Mouse (Mus musculus) hindbrain, embryonic 13.5 days (tissue): ENCODE measurements around the gene Cenpa. TPM values are rescaled to one million over a fixed set of nuclear protein-coding genes. Genes with fewer than 3 reads are reported as not detected.

Experiments used
- ATAC-seq: fragments of 200-750 bp; cut with Nextera tagmentation; 2 replicates; pipeline ENCODE4 v1.8.0; 2017; ENCODE audit warnings: moderate TSS enrichment; ENCODE audit not compliant: low FRiP score
- H3K27ac ChIP-seq: fragments of 300-500 bp; sonication (generic); 2 replicates; pipeline ENCODE4 v1.5.1; 2015; ENCODE audit warnings: inconsistent platforms, mild to moderate bottlenecking, moderate library complexity
- H3K27me3 ChIP-seq: fragments of 300-500 bp; sonication (generic); 2 replicates; pipeline ENCODE4 v1.6.1; 2015; ENCODE audit warnings: mild to moderate bottlenecking, inconsistent platforms
- H3K36me3 ChIP-seq: fragments of 300-500 bp; sonication (generic); 2 replicates; pipeline ENCODE4 v1.6.1; 2015; ENCODE audit warnings: mild to moderate bottlenecking, inconsistent platforms
- H3K4me1 ChIP-seq: fragments of 300-500 bp; sonication (generic); replicated peaks from 2 replicates; pipeline ENCODE4 v1.6.1; 2015; ENCODE audit warnings: inconsistent platforms
- H3K4me2 ChIP-seq: fragments of 300-500 bp; sonication (generic); 2 replicates; pipeline ENCODE4 v1.6.1; 2015; ENCODE audit warnings: inconsistent platforms, mild to moderate bottlenecking, moderate library complexity
- H3K4me3 ChIP-seq: fragments of 300-500 bp; sonication (generic); 2 replicates; pipeline ENCODE4 v1.5.1; 2015; ENCODE audit warnings: mild to moderate bottlenecking, inconsistent platforms
- H3K9ac ChIP-seq: fragments of 300-500 bp; sonication (generic); 2 replicates; pipeline ENCODE4 v1.6.1; 2015; ENCODE audit warnings: mild to moderate bottlenecking, inconsistent platforms
- H3K9me3 ChIP-seq: fragments of 300-500 bp; sonication (generic); 2 replicates; pipeline ENCODE4 v1.6.1; 2016; ENCODE audit warnings: inconsistent platforms
- WGBS: fragments of 180-500 bp; shearing (Covaris S2); methylation state at CpG from one replicate; pipeline ENCODE4 v1.1.7; 2015; 5-methylcytosine and 5-hydroxymethylcytosine counted together
- polyA plus RNA-seq: library from polyadenylated mRNA; unstranded; fragments of >200 nt; fragmentation: Nextera tagmentation; extraction: Ambion mirVana; gene quantifications from 2 replicates; pipeline ENCODE4 v1.2.1, GENCODE M21; 2015

Cenpa gene
- polyA plus RNA-seq, 1 experiment from 2014 or later: 61.6 TPM

- H3K27ac ChIP-seq: no peak overlapping the region
- H3K9ac ChIP-seq: 0 out of 2 replicates have a peak overlapping the region, but pooled peaks have one; percentile 87
- WGBS: 79% methylated on average over 4 of the region's 4 CpGs
- H3K4me2 ChIP-seq: no peak overlapping the region; the same call in 1 of the 2 replicates
- no peak overlapping the region for H3K4me3 ChIP-seq
- H3K4me1 ChIP-seq: peaks cover 22% of the 10 kb centered on the region
- H3K9me3 ChIP-seq: no peaks in the 10 kb centered on the region
- no peaks in the 10 kb centered on the region for H3K27me3 ChIP-seq
- ATAC-seq: no peak
- H3K36me3 ChIP-seq: peaks cover 13% of the 10 kb centered on the region
These were observed 17.0 kb upstream of the Cenpa start for GRCm38 (mm10) chr5:30649558-30649957.

DNA sequence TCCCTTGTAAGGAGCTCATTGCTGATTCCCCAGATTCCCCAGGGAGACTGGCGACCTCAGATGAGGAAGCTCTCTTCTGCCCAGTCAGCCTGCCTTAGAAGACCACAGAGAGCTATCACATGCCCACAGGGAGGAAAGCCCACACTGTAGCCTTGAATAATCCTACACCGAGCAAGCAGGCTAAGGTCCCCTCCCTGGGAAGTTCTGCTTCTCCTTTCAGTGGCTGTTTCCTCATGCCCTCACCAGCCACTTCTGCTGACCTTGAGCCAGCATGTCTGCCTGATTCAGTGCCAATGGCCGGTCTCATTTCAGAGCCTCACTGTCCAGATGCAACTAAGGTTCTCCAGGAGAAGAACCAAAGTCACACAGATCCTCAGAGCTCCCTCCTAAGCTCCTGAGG is 15.8 kb upstream of the Cenpa start:
- H3K36me3 ChIP-seq: peaks cover 25% of the 10 kb centered on the region
- no peaks in the 10 kb centered on the region for H3K27me3 ChIP-seq
- no peak overlapping the region for H3K4me3 ChIP-seq
- no peak overlapping the region for H3K27ac ChIP-seq
- no peak overlapping the region for H3K4me2 ChIP-seq
- no peak overlapping the region for H3K9ac ChIP-seq
- H3K9me3 ChIP-seq: no peaks in the 10 kb centered on the region
- ATAC-seq: no peak
- WGBS: 88% methylated on average over 3 of the region's 3 CpGs
- peaks cover 22% of the 10 kb centered on the region for H3K4me1 ChIP-seq

- H3K27me3 ChIP-seq: no peaks in the 10 kb centered on the region
- no peak overlapping the region for H3K9ac ChIP-seq
- no peak overlapping the region for H3K4me2 ChIP-seq
- H3K4me3 ChIP-seq: no peak overlapping the region
- 90% methylated on average over 3 of the region's 3 CpGs for WGBS
- peaks cover 33% of the 10 kb centered on the region for H3K36me3 ChIP-seq
- no peak overlapping the region for H3K27ac ChIP-seq
- no peak for ATAC-seq
- no peaks in the 10 kb centered on the region for H3K9me3 ChIP-seq
- H3K4me1 ChIP-seq: peaks cover 22% of the 10 kb centered on the region
These were observed 15.0 kb upstream of the Cenpa start for GRCm38 (mm10) chr5:30651554-30651953.

GRCm38 (mm10) chr5:30653246-30653645 is 13.3 kb upstream of the Cenpa start:
- no peaks in the 10 kb centered on the region for H3K9me3 ChIP-seq
- ATAC-seq: no peak
- no peak overlapping the region for H3K4me2 ChIP-seq
- peaks cover 49% of the 10 kb centered on the region for H3K36me3 ChIP-seq
- no peak overlapping the region for H3K4me3 ChIP-seq
- H3K27ac ChIP-seq: no peak overlapping the region
- H3K9ac ChIP-seq: no peak overlapping the region
- H3K27me3 ChIP-seq: no peaks in the 10 kb centered on the region
- H3K4me1 ChIP-seq: peaks cover 14% of the 10 kb centered on the region
- 94% methylated on average over 6 of the region's 6 CpGs for WGBS

GRCm38 (mm10) chr5:30655042-30655441 is 11.5 kb upstream of the Cenpa start:
- Histone ChIP-seq H3K27ac (no peak overlapping the region), H3K27me3 (no peaks in the 10 kb centered on the region), H3K4me1 (no peaks in the 10 kb centered on the region), H3K9me3 (no peaks in the 10 kb centered on the region), H3K4me3 (no peak overlapping the region), H3K4me2 (no peak overlapping the region), H3K36me3 (peaks cover 57% of the 10 kb centered on the region), H3K9ac (0 out of 2 replicates have a peak overlapping the region, but pooled peaks have one; percentile 46)
- 86% methylated on average over 8 of the region's 8 CpGs for WGBS
- ATAC-seq: no peak

- Histone ChIP-seq H3K4me3 (no peak overlapping the region), H3K36me3 (peaks cover 57% of the 10 kb centered on the region), H3K9ac (no peak overlapping the region), H3K27me3 (no peaks in the 10 kb centered on the region), H3K9me3 (no peaks in the 10 kb centered on the region), H3K27ac (no peak overlapping the region), H3K4me2 (no peak overlapping the region), H3K4me1 (no peaks in the 10 kb centered on the region)
- 93% methylated on average over 6 of the region's 6 CpGs for WGBS
- ATAC-seq: no peak
These were observed 10.9 kb upstream of the Cenpa start for GRCm38 (mm10) chr5:30655526-30656195.

- H3K9me3 ChIP-seq: no peaks in the 10 kb centered on the region
- H3K9ac ChIP-seq: no peak overlapping the region
- no peak overlapping the region for H3K27ac ChIP-seq
- H3K4me1 ChIP-seq: no peaks in the 10 kb centered on the region
- H3K27me3 ChIP-seq: no peaks in the 10 kb centered on the region
- 91% methylated on average over 4 of the region's 4 CpGs for WGBS
- H3K4me3 ChIP-seq: no peak overlapping the region
- no peak overlapping the region for H3K4me2 ChIP-seq
- ATAC-seq: no peak
- peaks cover 46% of the 10 kb centered on the region for H3K36me3 ChIP-seq
These were observed 7.5 kb upstream of the Cenpa start for GRCm38 (mm10) chr5:30659042-30659441.

- peaks cover 38% of the 10 kb centered on the region for H3K36me3 ChIP-seq
- ATAC-seq: no peak
- no peak overlapping the region for H3K9ac ChIP-seq
- WGBS: 88% methylated on average over 1 of the region's 1 CpGs
- H3K9me3 ChIP-seq: no peaks in the 10 kb centered on the region
- no peak overlapping the region for H3K4me2 ChIP-seq
- H3K4me3 ChIP-seq: no peak overlapping the region
- no peaks in the 10 kb centered on the region for H3K4me1 ChIP-seq
- no peak overlapping the region for H3K27ac ChIP-seq
- H3K27me3 ChIP-seq: no peaks in the 10 kb centered on the region
These were observed 6.3 kb upstream of the Cenpa start for GRCm38 (mm10) chr5:30660278-30660677.

GRCm38 (mm10) chr5:30660813-30661212 is 5.8 kb upstream of the Cenpa start:
- H3K36me3 ChIP-seq: peaks cover 32% of the 10 kb centered on the region
- H3K27ac ChIP-seq: no peak overlapping the region
- H3K4me3 ChIP-seq: no peak overlapping the region
- ATAC-seq: no peak
- no peak overlapping the region for H3K9ac ChIP-seq
- H3K9me3 ChIP-seq: no peaks in the 10 kb centered on the region
- 95% methylated on average over 5 of the region's 5 CpGs for WGBS
- no peak overlapping the region for H3K4me2 ChIP-seq
- no peaks in the 10 kb centered on the region for H3K27me3 ChIP-seq
- no peaks in the 10 kb centered on the region for H3K4me1 ChIP-seq

DNA sequence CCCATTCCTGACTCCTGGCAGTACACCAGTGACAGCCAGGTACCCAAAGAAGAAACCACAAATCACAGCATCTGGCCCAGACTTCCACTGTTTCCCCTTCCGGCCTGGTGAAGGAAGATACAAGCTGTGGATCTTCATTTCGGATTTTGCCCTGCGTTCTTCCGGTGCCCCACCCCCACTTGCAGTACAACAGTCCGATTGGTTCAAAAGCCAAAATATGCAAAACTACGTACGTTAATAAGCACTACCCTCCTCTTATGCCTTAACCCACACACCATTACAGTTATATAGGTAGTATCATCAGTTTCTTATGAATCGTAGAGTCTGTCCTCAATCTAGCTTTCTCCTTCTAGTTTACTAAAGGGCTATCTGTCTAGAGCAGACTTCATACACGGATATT is 1.2 kb upstream of the Cenpa start:
- 94% methylated on average over 9 of the region's 9 CpGs for WGBS
- H3K9me3 ChIP-seq: no peaks in the 10 kb centered on the region
- H3K4me1 ChIP-seq: peaks cover 22% of the 10 kb centered on the region
- no peak overlapping the region for H3K9ac ChIP-seq
- H3K4me2 ChIP-seq: no peak overlapping the region
- no peak overlapping the region for H3K4me3 ChIP-seq
- H3K36me3 ChIP-seq: no peaks in the 10 kb centered on the region
- no peak for ATAC-seq
- H3K27ac ChIP-seq: no peak overlapping the region
- H3K27me3 ChIP-seq: no peaks in the 10 kb centered on the region

- Histone ChIP-seq H3K9me3 (no peaks in the 10 kb centered on the region), H3K4me1 (peaks cover 22% of the 10 kb centered on the region), H3K27me3 (no peaks in the 10 kb centered on the region), H3K27ac (peak overlapping the region; percentile 79), H3K4me2 (peak overlapping the region; percentile 91), H3K9ac (peak overlapping the region; percentile 73), H3K4me3 (peak overlapping the region; percentile 83), H3K36me3 (no peaks in the 10 kb centered on the region)
- no peak for ATAC-seq
- WGBS: 66% methylated on average over 6 of the region's 6 CpGs
These were observed 609 bp upstream of the Cenpa start for GRCm38 (mm10) chr5:30665968-30666367.

- Histone ChIP-seq H3K4me3 (peak overlapping the region; percentile 83), H3K9ac (peak overlapping the region; percentile 79), H3K4me1 (peaks cover 22% of the 10 kb centered on the region), H3K36me3 (no peaks in the 10 kb centered on the region), H3K4me2 (peak overlapping the region; percentile 91), H3K27me3 (no peaks in the 10 kb centered on the region), H3K9me3 (no peaks in the 10 kb centered on the region), H3K27ac (no peak overlapping the region)
- no peak for ATAC-seq
- WGBS: under 1% methylated on average over 13 of the region's 13 CpGs
These were observed 638 bp downstream of the Cenpa start for GRCm38 (mm10) chr5:30667215-30667614.

DNA sequence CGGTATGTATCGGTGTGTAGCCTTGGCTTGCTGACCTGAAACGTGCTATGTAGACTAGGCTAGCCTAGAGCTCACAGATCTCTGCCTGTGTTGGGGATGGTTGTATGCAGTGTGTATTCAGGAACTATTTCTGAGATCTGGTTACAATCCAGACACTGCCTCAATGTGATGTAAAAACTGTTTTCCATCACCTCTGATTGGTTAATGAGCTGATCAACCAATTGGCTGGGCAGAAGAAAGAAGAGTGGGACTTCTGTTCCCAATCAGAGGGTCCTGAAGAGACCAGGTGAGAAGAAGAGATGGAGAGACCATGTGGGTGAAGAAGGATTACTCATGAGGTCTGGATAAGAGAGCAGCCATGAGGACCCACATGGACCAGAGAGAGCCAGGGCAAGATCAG is 1.1 kb downstream of the Cenpa start:
- H3K9ac ChIP-seq: peak overlapping the region; percentile 79
- H3K4me3 ChIP-seq: peak overlapping the region; percentile 83
- H3K27me3 ChIP-seq: no peaks in the 10 kb centered on the region
- 7% methylated on average over 3 of the region's 3 CpGs for WGBS
- H3K27ac ChIP-seq: no peak overlapping the region
- no peaks in the 10 kb centered on the region for H3K36me3 ChIP-seq
- H3K4me2 ChIP-seq: peak overlapping the region; percentile 91
- H3K4me1 ChIP-seq: peaks cover 22% of the 10 kb centered on the region
- no peaks in the 10 kb centered on the region for H3K9me3 ChIP-seq
- ATAC-seq: no peak
